Comparison of ENCODE assay signal across 7 mouse cellular contexts in genomic region chr6:29395910-29396713, GRCm38 (mm10). TPM values are rescaled to one million over a fixed set of nuclear protein-coding genes. Genes with fewer than 3 reads are reported as not detected.
DNase-seq lines count a peak whose midpoint lies in the region; ATAC-seq and TF ChIP-seq lines count a peak whose summit lies in the region.

Gene Ccdc136, plus strand, starts transcription at chr6:29396309.

- no peaks in the 10 kb centered on the region for H3K9me3 ChIP-seq in hindbrain, postnatal 0 days (ENCODE audit: low read length)
- peaks cover 6% of the 10 kb centered on the region; the same call in 1 of the 2 replicates for H3K9me3 ChIP-seq in megakaryocyte, embryonic 14.5 days

- H3K27ac ChIP-seq in hindbrain, postnatal 0 days, result peak within 1 kb of the TSS; percentile 66

- H3K36me3 ChIP-seq in hindbrain, postnatal 0 days (ENCODE audit: insufficient read depth, low read length), result no peaks in the 10 kb centered on the region
- no peaks in the 10 kb centered on the region for H3K36me3 ChIP-seq in megakaryocyte, embryonic 14.5 days (replicated peaks; ENCODE audit: low read length)

- TF ChIP-seq CTCF in hindbrain, postnatal 0 days (IDR thresholded peaks at IDR 0.05; ENCODE audit: low read depth), result no peak

- peak; percentile 84 to 91 for DNase-seq in adrenal gland, adult (ENCODE audit: inconsistent age in 2 of 2, low spot score in 1 of 2)
- peak; percentile 48 to 59 for DNase-seq in gastrocnemius, adult 8-10 months (ENCODE audit: low spot score in 2 of 2)
- DNase-seq in hindbrain, postnatal 0 days (ENCODE audit: low spot score), result peak; percentile 78
- DNase-seq in left cerebral cortex, adult 9 months (ENCODE audit: low spot score in 2 of 2), result peak; percentile 38 to 81
- peak; percentile 73 for DNase-seq in right cerebral cortex, postnatal 14 days

- peak; percentile 53; the same call in 1 of the 2 replicates for ATAC-seq in common myeloid progenitor, adult 5-6 weeks (replicated peaks; ENCODE audit: low read depth, poor library complexity, severe bottlenecking)
- ATAC-seq in hindbrain, postnatal 0 days, result peak; percentile 92

- H3K4me1 ChIP-seq in hindbrain, postnatal 0 days (ENCODE audit: insufficient read depth, low read length), result no peaks in the 10 kb centered on the region
- peaks cover 14% of the 10 kb centered on the region for H3K4me1 ChIP-seq in megakaryocyte, embryonic 14.5 days

- peak within 1 kb of the TSS; percentile 61 for H3K4me3 ChIP-seq in hindbrain, postnatal 0 days (ENCODE audit: low read length)
- peak within 1 kb of the TSS; percentile 91 for H3K4me3 ChIP-seq in megakaryocyte, embryonic 14.5 days (replicated peaks)

- under 1% methylated on average over 41 of the region's 49 CpGs for WGBS in hindbrain, postnatal 0 days

- H3K27me3 ChIP-seq in hindbrain, postnatal 0 days (ENCODE audit: insufficient read depth, low read length), result no peaks in the 10 kb centered on the region
- peaks cover 85% of the 10 kb centered on the region for H3K27me3 ChIP-seq in megakaryocyte, embryonic 14.5 days (replicated peaks)

- H3K4me2 ChIP-seq in hindbrain, postnatal 0 days (ENCODE audit: low read depth, low read length), result peak within 1 kb of the TSS; percentile 89

- peak within 1 kb of the TSS; percentile 61 for H3K9ac ChIP-seq in hindbrain, postnatal 0 days (replicated peaks; ENCODE audit: low read length)

RNA-seq across cellular contexts. Expression of gene Ccdc136, which starts in this region (rescaled TPM):
- not detected in 2 replicates for total RNA-seq in common myeloid progenitor, adult 5-6 weeks (2017)
- total RNA-seq in gastrocnemius, adult 8-10 months (2022), result 10 to 100 TPM in 2 of 4 experiments, 1 to 10 TPM in 2; 9.0 to 12.0 (median 10.2) TPM
- 58.1 and 79.4 TPM in 2 replicates for total RNA-seq in hindbrain, postnatal 0 days (2014; rRNA removed)
- 56.4 and 62.0 TPM in 2 replicates for polyA plus RNA-seq in hindbrain, postnatal 0 days (2015; fragmentation: Nextera tagmentation; extraction: Ambion mirVana)
- polyA plus RNA-seq in megakaryocyte, embryonic 14.5 days (2012; ENCODE audit: insufficient read depth, low replicate concordance), result not detected in 2 replicates

Comparison
In these comparisons a context has a peak if more than half of its experiments do, and no peak if none do; other contexts are left out.
1. Peak in every context shown above with its lines: DNase-seq, ATAC-seq, H3K4me3 ChIP-seq and H3K27ac ChIP-seq.
2. RNA of gene Ccdc136 (total RNA-seq): 58.1 to 79.4 TPM in hindbrain, postnatal 0 days and 9.0 to 12.0 TPM in gastrocnemius, adult 8-10 months; not detected in common myeloid progenitor, adult 5-6 weeks; every median in the first group is over 10 times any median in the second.
3. RNA of gene Ccdc136 (polyA plus RNA-seq): 56.4 to 62.0 TPM in hindbrain, postnatal 0 days; not detected in megakaryocyte, embryonic 14.5 days; every median in the first group is over 10 times any median in the second.
4. Peak in ATAC-seq in common myeloid progenitor, adult 5-6 weeks; RNA of the gene not detected or under 1 TPM.